Mouse (Mus musculus) thymus, postnatal 14 days (tissue): Measurements from ENCODE around the gene Zbtb18.
"Not testable (repeated sequence)": the region's sequence is repeated elsewhere in the genome, so short reads cannot be mapped to it uniquely, and the experiment has no call there.

Experiments
- DNase-seq: peaks from one replicate; pipeline ENCODE4 v3.0.0; 2021

Gene Zbtb18

GRCm38 (mm10) chr1:177447541-177448111 is 5.5 kb downstream of the Zbtb18 start:
- DNase-seq, result no peak

- DNase-seq, result no peak
These were observed 6.0 kb downstream of the Zbtb18 start for GRCm38 (mm10) chr1:177448121-177448561.

DNA sequence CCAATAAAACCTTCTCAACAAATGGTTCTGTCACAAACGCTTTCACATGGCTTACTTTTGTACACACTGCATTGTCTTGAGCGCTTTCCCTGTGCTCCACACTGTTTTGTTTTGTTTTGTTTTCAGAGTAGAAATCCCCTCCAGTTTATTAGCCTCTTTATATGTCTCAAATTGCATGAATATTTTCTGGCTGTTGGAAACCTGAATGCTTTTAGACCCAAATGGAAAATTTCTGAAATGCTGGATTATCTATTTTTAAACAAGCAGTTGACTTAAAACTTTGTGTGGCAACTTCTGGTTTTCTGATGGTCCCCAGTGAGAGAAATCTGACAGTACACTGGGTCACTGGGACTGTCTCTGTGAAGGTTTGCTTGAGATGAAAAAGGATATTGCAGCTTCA is 6.8 kb downstream of the Zbtb18 start:
- no peak for DNase-seq

- DNase-seq, result not testable (repeated sequence)
These were observed 7.7 kb downstream of the Zbtb18 start for GRCm38 (mm10) chr1:177449857-177450256.

DNA sequence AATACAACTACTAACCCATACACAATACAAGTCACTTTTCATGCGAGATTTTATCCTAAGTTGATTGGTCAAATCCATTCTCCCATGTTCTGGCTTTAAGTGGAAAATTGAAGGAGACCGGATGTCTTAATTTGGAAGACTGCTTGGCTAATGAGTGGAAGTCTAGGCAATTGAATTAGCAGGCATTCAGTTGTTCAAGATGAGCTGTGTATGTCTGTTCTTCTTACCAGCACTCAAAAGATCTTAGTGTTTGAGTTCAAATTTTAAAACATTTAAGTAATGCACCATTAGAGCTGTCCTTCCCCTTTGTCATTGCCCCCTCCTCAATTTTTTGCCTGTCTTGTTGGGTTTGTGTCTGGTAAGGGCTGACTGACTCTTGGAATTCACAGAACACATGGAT is 8.9 kb downstream of the Zbtb18 start:
- DNase-seq, result no peak

DNA sequence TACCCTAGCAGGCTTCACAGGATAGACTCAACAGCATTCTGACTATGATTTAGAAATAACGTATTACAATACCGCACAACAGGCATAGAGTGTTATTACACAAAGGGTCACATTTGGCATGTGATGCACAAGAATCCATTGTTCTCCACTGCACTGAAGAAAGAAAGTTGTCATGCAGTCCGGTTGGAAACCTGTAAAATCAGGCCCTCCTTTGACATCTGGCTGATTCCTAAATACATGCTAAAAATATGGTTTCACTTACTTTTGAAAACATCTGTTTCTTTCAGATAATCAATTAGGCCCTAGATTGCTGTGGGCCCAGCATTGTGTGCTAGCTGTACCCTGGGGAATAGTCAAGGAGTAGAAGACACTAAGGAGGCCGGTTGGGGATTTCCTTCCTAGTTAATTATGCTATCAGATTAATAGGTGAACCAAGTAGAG is 9.9 kb downstream of the Zbtb18 start:
- no peak for DNase-seq

DNA sequence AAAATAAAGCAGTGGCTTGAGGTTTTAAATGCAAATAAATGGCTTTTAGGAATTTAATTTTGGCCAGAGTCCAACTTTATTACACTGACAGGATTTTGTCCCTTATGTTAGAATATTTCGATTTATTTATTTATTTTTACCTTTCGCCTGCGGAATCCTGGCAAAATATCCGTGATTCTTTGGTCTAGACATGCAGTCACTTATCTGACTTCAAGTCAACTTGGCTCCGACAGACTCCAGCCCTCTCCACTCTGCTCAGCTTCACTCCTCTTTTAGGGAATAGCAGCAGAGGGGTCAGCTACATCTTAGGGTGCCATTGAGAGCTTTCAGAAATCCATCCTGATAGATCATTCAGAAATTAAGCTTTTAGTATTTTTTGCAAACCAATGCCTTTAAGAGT is 10.8 kb downstream of the Zbtb18 start:
- no peak for DNase-seq

DNA sequence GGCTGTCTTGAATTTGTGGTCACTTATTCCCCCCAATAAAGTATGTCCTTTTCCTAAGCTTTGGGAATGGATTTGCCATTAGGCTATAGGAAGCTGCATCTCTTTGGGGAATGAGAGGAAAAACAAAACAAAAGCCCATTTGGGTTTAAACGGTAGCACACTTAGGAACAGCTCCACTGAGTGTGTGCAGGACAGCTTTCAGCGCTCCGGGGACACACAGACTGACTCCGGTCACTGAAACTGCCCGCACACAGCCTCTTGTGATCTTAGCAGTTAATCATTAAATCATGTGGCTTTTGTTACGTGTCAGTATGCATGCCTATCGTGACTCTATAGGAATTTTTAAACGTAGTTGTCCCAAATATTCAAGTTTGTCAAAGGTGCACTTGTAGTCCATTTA is 11.7 kb downstream of the Zbtb18 start:
- DNase-seq, result no peak

GRCm38 (mm10) chr1:177454492-177454891 is 12.3 kb downstream of the Zbtb18 start:
- no peak for DNase-seq

DNA sequence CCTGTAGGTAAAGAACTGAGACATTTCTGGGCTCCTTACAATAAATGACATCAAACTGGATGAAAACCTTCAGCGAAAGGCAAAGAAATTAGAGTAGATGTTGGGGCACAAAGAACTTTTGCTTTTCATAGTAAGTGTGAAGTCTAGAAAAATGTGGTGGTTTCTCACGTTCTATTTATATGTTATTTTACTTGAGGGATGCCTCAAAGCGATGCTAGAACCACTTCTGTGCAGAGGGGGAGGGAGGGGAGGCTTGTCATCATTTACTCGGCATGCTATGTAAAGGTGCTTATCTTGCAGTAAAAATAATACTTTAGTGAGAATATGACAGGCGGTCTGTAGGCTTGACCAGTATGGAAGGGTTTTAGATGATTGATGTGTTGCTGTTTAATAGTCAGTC is 13.3 kb downstream of the Zbtb18 start:
- DNase-seq, result no peak

DNA sequence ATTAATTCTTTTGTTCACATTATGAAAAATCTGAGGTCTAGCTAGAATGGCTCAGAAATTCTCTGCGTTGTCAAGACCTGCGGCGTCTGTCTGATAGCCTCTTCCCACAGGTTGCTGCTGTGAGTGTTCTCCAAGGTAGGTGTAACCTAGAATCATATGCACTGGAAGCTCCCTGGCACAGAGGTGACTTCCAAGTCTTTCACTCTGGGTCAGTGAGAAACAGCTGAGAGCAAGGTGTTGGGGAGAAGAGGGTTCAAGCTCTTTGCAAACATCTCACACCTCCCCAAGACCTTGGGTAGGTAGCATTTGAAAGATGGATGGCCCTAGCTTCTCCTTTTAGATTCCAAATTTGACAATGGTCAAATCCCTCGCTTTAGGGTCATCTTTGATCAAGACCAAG is 14.1 kb downstream of the Zbtb18 start:
- no peak for DNase-seq

- DNase-seq, result no peak
These were observed 14.6 kb downstream of the Zbtb18 start for GRCm38 (mm10) chr1:177456772-177457171.

DNA sequence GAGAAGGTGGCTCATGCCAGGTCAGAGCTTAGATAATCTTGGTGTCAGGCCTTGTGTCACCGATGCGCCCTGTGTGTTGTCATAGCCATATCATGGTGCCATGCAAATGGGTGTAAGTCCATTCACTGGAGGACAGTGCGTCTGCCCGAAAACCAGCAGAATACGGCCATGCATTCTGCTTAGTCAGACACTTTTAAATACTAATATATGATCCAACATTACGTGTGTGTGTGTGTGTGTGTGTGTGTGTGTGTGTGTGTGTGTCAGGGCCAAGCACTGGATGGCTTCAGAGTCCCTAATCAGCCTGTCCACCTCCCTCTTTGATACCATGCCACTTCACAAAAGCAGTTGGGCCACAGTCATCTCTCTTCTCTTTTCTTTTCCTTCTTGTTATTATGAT is 15.8 kb downstream of the Zbtb18 start:
- DNase-seq, result no peak

DNA sequence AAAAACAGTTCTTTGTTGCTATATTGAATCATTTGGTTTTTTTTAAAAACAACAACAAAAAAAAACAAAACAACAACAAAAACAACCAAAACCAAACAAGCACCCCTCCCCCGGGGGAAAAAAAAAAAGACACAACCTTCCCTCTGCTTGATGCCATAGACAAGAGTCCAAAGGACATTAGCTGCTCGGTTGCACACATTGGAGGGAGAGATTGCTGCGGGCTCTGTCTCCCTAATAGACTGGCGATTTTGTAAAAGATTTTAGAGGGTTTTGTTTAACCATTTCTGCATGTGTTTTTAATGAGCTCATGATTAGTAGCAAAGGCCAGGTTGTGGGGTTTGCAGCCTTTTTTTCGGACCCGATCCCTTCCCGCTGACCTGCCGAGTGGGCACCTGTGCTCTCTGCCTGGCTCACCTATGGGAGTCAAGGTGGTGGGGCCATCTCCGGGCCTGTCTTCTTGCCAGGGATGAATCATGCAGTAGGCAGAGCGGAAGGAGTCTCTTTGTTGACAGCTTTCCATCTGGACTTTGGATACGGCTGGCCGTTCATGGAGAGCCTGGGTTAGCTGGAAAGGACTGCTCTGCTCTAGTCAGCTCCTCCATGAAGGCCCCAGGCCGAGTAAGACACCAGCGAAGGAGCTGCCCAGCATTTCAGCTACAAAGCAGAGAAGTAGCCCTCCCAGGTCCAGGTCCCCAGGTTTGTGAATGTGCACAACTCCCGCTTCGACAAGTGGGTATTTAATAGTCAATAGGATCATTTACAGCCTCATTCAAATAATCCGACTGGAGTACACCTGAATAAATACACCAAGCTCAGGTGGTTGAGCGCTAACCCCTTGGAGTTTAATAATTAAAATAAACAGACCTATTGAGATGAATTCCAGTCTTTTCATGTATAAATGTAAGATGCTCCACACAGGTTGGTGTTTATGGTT is 16.6 kb downstream of the Zbtb18 start:
- no peak for DNase-seq

DNA sequence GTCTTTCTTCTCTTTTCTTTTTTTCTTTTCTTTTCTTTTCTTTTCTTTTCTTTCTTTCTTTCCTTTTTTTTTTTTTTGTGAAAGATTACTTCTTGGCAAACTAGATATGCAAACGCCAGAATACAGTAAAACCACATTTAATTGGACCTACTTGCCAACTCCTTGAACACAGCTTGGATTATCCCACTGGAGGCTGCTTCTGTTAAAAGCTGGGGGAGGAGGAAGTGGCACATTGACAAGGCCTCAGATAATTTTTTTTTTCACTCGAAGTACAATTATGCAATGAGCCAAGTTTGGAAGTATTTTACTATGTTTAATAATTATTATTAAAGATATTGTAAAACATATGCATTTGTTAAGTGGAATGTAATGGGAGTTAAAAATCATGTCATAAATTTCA is 17.4 kb downstream of the Zbtb18 start:
- DNase-seq, result no peak

- peak; percentile 24 for DNase-seq
These were observed 25.0 kb downstream of the Zbtb18 start for GRCm38 (mm10) chr1:177467150-177467549.

DNA sequence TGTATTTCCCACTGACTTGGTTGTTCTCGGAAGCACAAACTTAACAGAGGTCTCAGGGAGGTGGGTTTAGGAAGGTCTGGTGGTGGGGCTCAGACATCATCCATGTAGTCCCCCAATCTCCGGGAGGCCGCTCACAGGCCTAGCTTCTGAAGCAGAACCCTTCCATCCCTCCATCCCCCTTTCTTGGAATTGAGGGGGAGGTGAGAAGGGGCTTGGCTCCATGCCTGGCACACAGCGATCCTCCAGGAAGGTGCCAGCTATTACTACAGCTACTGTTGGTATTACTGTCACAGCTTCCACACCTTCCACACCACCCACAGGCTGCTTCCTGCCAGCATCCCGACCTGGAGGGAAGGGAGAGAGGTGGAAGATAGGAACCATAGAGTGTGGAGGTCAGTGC is 26.3 kb downstream of the Zbtb18 start:
- DNase-seq, result no peak

DNA sequence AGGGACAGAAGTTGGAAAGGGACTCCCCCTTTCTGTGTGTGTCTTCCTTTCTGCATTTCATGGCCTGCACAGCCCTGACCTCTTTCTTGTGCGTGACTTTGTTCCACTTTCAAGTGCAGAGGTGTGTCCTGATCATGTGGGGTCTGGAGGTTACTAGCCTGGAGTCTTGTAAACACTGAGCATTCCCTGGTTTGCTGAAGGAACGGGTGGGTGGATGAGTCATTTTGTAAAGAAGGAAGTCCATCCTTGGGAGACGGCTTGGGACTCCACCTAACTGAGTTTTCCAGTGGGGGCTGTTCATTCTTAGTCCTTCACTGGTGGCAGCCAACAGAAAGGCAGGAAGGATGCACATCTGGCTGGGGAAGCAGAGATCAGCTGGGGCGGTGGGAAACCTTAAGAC is 27.9 kb downstream of the Zbtb18 start:
- DNase-seq, result no peak

DNA sequence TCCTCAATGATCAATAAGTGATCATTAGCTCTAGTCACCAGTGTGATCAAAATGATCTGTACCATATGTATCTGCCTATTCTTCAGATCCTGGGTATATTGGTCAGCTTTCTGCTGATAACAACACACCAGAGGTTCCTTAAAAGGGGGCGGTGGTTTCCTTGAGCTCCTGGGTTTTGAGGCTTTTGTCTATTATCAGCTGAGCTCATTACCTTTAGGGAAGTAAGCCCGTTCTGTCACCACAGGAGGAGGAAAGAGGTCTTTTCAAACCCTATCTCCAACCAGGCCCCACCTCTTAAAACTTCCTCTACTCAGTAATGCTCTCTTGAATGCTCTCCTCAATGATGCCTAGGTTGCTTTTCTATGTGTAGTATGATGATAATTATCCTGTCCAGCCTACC is 28.8 kb downstream of the Zbtb18 start:
- no peak for DNase-seq

DNA sequence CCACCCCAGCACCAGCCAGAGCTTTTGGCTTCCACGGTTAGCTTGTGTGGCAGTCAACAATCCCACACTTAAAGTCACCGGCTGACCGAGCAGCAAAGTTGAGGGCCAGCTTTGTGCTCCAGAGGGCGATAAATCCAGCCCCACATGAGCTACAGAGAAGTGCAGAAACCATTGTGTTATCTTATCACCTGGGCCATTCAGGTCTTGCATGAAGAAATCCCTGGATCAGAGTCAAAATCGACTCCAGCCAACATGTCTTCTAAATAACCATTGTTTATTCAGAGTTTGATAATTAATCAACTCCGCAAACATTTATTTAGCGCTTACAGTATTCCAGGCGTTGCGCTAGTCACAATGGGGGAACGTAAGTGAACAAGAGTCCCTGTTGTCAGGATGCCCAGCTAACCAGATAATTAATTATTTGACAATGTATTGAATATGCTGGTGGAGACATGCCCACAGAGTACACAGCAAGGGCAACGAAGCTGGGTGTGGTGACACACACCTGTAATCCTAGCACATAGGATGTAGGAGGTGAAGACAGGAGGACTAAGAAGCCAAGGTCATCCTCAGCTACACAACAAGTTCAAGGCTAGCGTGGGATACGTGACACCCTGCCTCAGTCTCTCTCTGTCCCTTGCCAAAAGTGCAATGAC is 33.5 kb downstream of the Zbtb18 start:
- no peak for DNase-seq

GRCm38 (mm10) chr1:177478578-177478977 is 36.4 kb downstream of the Zbtb18 start:
- no peak for DNase-seq

GRCm38 (mm10) chr1:177479356-177480004 is 37.3 kb downstream of the Zbtb18 start:
- DNase-seq, result no peak

GRCm38 (mm10) chr1:177483612-177484011 is 41.5 kb downstream of the Zbtb18 start:
- no peak for DNase-seq
